Mouse (Mus musculus): Measurements from ENCODE around the gene Trappc6a. TPM values are rescaled to one million over a fixed set of nuclear protein-coding genes. Genes with fewer than 3 reads are reported as not detected.

Gene Trappc6a
- total RNA-seq (2017): 19.9 to 35.2 TPM (median 23.4 TPM) in 3 replicates

DNA sequence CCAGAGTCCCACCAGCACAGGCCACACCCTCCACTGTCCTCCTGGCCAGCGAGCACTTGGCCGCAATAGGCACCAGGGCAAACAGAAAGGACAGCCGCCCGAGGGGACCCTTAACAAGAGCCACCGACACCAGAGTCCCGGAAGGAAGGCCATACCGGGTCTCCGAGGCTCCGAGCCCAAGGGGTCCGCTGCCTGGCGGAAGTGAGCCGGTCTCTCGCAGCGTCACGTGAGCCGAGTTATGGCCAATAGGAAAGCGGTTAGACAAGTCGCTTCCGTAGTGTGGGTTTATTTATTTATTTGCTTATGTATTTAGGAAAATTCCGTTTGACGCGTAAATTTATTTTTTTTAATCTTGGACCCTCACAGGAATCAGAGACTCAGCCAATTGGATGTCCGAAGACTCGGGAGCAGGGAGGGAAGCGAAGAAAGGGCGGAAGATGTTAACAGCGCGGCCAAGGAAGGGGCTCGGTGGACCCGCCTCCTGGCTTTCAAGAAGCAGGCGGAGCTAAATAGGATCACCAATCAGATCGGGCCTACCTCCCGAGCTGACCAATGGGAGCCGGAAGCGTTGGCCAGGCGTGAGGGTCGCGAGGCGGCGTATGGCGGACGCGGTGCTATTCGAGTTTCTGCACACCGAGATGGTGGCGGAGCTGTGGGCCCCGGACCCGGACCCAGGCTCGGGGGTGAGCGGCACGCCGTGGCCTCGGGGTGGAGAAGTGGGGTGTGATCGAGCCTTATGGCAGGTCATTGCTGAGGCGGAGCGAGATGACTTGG, at the start of gene Trappc6a, which contains the start of gene Bloc1s3:
Trappc6a (plus strand) TSS at position 246 of the 774 bp plus-strand sequence.
Bloc1s3 (minus strand) TSS at position 218 of the 774 bp plus-strand sequence.
- ATAC-seq (replicated peaks; ENCODE audit: insufficient number of reproducible peaks, low FRiP score, low TSS enrichment, poor library complexity, severe bottlenecking): peak; percentile 89

DNA sequence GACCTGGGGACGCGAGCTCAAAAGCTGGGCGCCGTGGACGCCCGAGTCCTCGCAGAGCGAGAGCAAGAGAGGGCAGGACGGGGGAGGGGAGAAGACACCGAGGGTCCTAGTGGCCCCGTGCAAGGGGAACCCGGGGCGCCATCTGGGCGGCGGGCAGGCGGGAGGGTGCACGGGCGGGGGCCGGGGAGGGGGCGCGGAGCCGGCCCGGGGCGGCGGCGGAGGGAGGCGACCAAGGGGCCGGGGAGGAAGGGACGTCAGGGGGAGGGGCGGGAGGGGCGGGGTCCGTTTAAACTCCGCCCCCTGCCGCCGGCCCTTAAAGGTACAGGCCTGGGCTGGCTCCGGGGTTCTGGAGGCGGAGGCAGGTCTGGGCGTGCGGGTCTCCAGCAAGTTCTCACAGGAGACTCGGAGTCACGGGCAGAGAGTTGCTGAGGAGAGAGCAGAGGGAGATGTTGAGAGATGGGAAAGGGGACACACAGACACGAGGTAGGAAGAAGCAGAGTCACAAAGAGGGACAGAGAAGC, 49.5 kb upstream of the Trappc6a start, which contains the start of gene Mark4:
Mark4 (minus strand) TSS at position 231 of the 521 bp plus-strand sequence.
- ATAC-seq (replicated peaks; ENCODE audit: insufficient number of reproducible peaks, low FRiP score, low TSS enrichment, poor library complexity, severe bottlenecking): peak; percentile 44

DNA sequence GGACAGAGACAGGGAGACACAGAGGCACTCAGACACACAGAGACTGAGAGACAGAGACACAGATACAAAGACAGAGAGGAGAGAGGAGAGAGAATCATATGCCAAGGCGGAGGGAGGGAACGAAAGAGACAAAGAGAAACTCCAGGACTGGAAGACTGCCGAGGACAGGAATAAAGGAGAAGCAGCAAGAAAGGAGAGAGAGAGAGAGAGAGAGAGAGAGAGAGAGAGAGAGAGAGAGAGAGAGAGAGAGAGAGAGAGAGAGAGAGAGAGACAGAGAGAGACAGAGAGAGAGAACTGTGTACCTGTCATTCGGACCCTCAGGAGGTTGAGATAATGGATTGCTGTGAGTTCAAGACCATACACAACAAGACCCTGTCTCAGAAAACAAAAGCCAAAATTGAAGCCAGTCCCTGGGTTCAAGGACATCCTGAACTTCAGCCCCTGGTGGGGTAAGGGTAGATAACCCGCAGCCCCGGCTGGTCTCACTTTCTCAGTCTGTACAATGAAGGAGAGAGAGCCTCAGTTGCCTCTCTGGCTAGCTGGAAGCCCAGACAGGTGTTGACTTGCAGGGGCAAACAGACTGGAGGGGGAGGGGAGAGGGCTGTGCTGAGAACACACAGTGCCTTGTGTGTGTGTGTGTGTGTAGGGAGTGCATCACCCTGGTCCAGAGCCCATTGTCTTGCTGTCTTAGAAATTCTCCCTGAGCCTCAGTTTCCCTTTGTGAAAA, 48.9 kb upstream of the Trappc6a start:
- no peak for ATAC-seq (replicated peaks; ENCODE audit: insufficient number of reproducible peaks, low FRiP score, low TSS enrichment, poor library complexity, severe bottlenecking)

DNA sequence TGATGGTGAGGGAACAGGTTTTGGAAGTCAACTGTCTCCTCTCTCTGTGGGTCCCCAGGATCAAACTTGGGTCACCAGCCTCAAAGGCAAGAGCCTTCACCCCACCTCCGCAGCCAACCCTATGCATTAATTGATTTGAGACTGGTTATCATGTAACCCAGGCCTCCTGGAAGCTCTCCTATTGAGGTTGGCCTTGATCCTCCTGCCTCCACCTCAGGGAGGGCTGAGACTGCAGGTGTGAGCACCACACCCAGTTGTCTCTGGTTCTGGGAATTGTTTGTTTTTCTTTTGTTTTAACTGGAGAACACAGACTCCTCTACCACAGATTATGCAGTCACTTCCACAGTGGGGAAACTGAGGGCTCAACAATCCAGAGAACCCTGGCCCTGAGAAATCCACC, 47.7 kb upstream of the Trappc6a start:
- no peak for ATAC-seq (replicated peaks; ENCODE audit: insufficient number of reproducible peaks, low FRiP score, low TSS enrichment, poor library complexity, severe bottlenecking)

DNA sequence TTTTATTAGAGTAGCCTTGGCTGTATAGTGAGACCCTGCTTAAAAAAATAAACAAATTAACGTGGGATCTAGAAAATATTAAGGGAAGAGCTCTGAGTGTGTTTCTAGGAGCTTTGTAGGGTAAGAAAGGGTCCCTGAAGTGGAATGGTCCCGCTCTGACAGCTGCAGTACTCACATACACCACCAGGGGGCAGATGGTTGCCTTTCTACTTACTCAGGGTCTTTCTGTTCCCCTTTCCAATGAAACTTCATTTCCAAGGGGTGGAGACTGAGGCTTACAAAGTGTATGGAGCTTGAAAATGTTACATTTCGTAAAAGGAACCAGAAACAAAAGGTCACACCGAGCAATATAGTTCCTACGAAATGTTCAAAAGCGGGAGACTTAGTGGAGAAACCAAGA, 46.7 kb upstream of the Trappc6a start:
- ATAC-seq (replicated peaks; ENCODE audit: insufficient number of reproducible peaks, low FRiP score, low TSS enrichment, poor library complexity, severe bottlenecking): peak; percentile 72

DNA sequence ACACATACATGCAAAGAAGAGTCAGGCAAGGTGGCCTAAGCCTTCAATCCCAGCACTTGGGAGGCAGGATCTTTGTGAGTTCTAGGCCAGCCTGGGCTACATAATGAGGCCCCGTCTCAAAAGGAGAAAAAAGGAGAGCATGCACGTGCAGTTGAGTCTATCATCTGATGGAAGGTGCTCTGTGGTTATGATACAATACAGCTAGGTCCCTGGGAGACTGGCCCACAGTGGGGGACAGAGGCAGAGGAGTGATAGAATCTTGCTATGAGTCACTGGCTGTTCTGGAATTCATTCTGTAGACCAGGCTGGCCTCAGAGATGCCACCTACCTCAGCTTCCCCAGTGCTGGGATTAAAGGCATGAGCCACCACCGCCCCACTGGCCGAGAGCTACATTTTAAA, 45.8 kb upstream of the Trappc6a start:
- ATAC-seq (replicated peaks; ENCODE audit: insufficient number of reproducible peaks, low FRiP score, low TSS enrichment, poor library complexity, severe bottlenecking): no peak

DNA sequence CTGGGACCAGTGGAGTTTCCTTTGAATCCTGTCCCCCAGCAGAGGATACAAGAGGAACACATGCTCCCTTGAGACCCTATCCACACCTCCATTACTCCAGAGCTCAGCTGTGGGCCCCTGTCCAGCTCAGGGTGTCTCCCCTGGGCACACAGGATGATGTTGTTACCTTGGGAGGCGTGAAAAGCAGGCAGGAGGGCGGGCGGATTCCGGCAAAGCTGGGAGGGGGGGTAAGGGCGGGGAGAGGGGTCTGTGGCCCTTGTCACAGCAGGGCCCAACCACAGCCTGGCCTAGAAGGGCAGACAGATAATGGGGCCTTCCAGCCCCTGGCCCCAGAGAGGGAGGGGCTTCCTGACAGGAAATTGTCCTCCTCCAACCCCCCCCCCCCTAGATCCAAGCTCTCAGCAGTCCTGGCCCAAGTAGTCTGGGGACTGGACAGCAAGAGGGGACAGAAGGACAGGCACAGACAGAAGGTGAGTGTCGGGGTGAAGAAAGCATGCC, 45.3 kb upstream of the Trappc6a start, which contains the start of gene Exoc3l2:
Exoc3l2 (plus strand) TSS at position 448 of the 498 bp plus-strand sequence.
- ATAC-seq (replicated peaks; ENCODE audit: insufficient number of reproducible peaks, low FRiP score, low TSS enrichment, poor library complexity, severe bottlenecking): no peak

DNA sequence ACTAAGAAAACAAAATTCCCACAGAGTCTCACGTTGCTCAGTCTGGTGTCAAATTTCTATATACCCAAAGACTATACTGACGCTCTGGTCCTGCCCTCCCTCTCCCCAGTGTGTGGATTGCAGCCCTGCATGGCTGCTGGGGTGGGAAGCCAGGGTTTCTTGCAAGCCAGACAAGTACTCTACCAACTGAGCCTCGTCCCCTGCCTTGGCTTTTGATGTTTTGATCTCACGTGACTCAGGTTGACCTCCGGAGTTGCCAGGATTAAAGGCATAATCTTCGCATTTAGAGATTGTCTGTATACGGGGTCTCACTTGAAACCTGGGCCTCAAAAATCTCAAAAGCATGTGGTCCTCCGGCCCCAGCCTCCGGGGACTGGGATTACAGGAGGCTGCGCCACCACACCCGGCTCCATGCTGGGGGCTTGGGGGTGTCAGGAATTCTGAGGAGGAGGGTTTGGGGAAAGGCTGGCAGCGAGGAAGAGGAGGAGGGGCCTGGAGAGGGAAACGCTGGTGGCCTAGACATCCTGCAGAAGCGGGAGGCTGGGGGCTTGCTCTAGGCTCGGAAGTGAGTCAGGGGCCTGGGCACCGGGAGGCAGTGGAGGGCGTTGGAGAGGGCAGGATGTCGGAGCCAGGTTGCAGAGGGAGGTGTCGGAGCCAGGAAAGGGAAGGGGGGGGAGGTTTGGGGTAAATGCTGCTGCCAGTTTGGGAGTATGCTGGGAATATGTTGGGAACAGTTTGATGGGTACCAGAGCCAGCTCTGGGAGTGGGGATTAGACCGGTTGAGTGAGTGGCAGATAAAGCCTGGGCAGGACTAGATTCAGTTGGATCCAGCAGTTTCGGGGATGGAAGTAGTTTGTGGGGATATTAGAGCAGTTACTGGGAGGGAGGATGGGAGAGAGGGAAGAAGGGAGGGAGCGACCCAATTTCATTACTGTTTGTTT, 43.6 kb upstream of the Trappc6a start:
- ATAC-seq (replicated peaks; ENCODE audit: insufficient number of reproducible peaks, low FRiP score, low TSS enrichment, poor library complexity, severe bottlenecking): no peak

DNA sequence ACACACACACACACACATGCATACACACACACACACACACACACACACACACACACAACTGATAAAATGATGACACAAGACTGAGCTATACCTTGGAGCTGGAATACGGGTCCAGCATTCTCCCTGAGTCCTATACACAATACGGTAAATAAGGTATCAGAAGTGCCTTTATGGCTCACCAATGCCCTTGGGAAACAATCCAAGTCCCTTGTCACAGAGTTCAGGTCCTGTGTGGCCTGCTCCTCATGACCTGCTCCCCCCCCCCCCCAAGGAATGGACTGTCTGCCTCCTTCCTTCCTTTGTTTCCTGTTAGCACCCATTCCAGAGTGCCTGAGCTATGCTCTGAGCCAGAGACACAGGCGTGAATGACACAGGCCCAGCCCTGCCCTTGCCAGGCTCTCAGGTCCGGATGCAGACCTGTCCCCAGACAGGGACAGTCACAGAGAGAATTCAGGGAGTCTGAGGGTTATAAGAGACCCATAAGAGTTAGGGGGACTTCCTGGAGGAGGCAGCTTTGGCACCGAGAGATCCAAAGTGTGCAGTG, 41.5 kb upstream of the Trappc6a start:
- ATAC-seq (replicated peaks; ENCODE audit: insufficient number of reproducible peaks, low FRiP score, low TSS enrichment, poor library complexity, severe bottlenecking): no peak

DNA sequence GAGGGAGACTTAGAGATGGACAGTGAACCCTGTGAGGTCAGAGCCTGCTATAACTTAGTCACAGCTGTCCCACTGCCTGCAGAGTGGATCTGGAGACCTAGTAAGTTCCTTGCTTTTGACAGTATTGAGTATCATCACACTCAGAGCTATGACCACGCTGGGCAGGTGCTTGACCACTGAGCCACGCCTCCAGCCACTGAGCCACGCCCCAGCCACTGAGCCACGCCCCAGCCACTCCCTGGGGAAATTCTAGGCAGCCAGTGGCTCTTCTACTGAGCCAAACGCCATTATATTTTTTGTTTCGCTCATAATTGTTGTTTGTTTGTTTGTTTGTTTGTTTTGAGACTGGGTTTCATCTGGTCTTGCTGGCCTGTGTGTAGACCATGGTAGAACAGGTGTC, 40.6 kb upstream of the Trappc6a start:
- no peak for ATAC-seq (replicated peaks; ENCODE audit: insufficient number of reproducible peaks, low FRiP score, low TSS enrichment, poor library complexity, severe bottlenecking)

DNA sequence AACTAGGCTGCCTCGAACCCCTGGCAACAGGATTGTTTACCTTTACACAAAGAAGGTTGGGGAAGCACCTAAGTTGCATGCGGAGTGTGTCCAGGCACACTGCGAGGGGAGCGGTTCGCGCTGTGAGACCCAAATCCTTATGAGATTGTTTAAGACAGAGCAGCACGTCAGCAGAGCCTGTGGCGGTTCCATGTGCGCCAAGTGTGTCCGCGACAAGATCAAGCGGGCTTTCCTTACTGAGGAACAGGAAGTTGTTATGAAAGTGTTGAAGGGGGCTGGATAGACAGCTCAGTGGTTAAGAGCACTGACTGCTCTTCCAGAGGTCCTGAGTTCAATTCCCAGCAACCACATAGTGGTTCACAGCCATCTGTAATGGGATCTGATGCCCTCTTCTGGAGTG, 39.9 kb upstream of the Trappc6a start:
- ATAC-seq (replicated peaks; ENCODE audit: insufficient number of reproducible peaks, low FRiP score, low TSS enrichment, poor library complexity, severe bottlenecking): no peak

DNA sequence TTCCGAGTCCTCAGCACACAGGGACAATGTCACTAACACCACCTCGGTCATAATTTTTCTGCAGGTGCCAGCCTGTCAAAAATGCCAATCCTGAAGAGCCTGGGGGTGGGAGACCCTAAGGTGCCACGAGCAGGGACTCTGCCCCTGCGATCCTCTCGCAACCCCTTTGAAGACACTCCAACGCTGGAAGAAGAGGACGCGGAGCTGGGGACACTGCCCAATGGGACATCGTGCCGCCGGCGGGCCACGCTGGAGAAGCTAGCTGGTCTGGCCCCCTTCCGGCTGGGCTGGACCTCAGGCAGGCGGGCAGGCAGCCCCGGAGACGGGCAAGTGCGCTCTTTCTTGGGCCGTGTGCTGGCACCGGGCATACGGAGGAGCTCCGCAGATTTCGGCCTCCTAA, 38.8 kb upstream of the Trappc6a start:
- ATAC-seq (replicated peaks; ENCODE audit: insufficient number of reproducible peaks, low FRiP score, low TSS enrichment, poor library complexity, severe bottlenecking): no peak

DNA sequence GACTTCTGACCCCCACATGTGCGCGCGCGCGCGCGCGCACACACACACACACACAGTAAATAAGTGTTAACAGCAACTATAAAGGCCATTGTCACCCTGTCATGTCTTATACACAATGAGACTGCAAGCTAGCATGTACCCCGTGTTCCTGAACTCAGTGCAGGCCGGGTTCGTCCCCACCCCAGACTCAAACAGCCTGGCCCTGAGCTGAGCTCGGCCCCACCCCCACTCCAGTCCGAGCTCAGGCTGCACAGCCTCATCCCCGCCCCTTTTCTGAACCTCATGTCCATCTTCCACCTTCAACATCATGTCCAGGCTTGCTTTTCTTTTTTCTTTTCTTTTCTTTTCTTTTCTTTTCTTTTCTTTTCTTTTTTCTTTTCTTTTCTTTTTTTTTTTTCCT, 37.9 kb upstream of the Trappc6a start:
- no peak for ATAC-seq (replicated peaks; ENCODE audit: insufficient number of reproducible peaks, low FRiP score, low TSS enrichment, poor library complexity, severe bottlenecking)

DNA sequence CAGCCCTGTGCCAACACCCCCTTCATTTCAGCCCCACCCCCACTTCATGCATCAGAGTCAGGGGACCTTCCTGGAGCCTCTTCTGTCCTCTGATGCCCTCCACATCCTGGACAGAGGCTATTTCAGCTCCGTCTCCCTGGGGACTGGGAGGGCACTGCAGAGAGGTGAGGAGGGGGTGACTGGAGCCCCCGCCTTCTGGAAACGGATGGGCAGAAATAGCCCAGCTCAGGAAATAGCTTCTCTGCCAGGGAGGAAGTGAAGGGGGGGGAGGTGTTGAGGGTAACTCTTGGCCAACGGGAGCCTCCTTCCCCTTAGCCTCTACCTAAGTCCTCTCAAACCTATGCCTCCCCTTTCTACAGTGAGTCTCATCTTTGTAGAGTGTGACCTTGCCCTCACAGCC, 35.8 kb upstream of the Trappc6a start:
- ATAC-seq (replicated peaks; ENCODE audit: insufficient number of reproducible peaks, low FRiP score, low TSS enrichment, poor library complexity, severe bottlenecking): peak; percentile 66

DNA sequence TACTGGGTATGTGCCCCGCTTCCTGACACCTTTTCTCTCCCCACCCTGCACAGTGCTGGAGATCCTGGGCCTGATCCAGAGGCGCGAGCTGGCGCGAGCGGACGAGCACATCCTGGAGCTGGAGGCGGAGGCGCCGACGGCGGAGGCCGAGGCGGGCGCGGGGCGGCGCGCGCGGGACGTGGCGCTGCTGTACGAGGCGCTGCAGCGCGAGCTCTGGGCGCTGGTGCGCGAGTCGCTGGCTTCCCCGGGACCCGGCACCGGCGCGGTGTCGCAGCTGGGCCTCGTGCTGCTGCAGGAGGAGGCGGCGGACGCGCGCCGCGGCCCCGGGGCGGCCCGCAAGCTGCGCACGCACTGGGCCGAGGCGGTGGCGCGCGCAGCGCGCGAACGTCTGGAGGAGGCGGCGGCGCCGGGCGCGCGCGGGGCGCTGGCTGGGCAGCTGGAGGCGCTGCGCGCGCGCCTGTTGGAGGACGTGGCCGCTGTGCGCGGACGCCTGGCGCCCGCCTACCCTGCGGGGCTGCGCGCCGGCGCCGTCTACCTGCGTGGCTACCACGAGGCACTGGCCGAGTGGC, 34.2 kb upstream of the Trappc6a start:
- no peak for ATAC-seq (replicated peaks; ENCODE audit: insufficient number of reproducible peaks, low FRiP score, low TSS enrichment, poor library complexity, severe bottlenecking)

DNA sequence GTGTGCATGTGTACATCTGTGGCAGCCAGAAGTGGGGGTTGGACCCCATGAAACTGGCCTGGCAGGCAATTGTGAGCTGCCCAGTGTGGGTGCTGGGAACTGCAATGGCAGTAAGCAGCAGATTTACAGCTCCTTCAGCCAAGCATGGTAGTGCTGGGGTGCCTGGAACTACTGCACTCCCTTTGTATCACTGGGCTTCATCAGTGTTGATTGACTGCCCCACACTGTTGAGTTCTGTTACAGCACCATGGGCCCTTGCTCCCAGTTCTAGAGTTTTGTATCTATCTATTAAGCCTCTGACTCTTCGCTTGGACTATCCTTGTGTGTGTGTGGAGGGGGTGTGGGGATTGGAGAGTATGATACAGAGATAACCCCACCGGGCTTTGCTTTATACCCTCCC, 31.1 kb upstream of the Trappc6a start:
- peak; percentile 40; the same call in 1 of the 2 replicates for ATAC-seq (replicated peaks; ENCODE audit: insufficient number of reproducible peaks, low FRiP score, low TSS enrichment, poor library complexity, severe bottlenecking)

DNA sequence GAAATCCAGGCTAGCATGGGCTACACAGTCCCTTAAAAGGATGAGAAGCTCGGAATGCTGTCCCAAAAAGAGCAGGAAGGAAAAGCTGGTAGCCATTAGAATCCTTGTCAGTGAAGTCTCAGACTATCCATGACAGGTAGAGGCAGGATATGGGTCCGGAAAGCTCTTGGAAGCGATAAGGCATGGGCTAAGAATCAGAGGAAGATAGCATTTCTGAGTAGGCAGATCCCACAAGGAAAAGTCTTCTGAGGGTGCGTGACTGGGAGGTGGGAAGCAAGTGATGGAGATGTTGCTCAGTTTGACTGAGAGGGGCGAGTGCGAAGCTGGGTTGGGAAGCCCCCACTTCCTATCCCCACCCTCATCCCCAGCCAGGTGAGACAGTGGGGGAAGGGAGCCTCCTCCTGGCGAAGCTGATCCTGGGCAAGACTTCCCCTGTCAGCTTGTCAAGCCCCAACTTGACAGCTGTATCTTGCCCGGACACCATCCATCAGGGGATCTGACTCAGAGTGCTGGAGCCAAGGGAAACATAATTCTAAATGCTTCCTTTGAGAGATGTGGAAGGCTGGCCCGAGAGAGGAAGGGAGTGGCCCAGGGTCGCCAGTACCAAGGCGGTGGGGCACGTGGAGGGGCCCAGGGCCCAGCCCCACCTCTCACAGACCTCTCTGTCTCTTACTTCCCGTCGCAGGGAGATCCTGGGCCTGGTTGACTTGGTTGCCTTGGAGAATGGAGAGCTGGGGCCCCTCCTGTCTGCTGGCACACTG, 30.4 kb upstream of the Trappc6a start:
- no peak for ATAC-seq (replicated peaks; ENCODE audit: insufficient number of reproducible peaks, low FRiP score, low TSS enrichment, poor library complexity, severe bottlenecking)
